Mouse (Mus musculus) adipose tissue, adult 10 weeks (tissue): ENCODE results near the gene Cyp2c40. TPM values are rescaled to one million over a fixed set of nuclear protein-coding genes. Genes with fewer than 3 reads are reported as not detected.

Experiments
- polyA plus RNA-seq: library from polyadenylated mRNA; stranded (reverse); fragments of 350-450 nt; fragmentation: Illumina TruSeq; extraction: RNeasy Lipid Tissue Mini Kit (QIAGEN cat#74804); gene quantifications from one replicate; pipeline ENCODE4 v1.2.3, GENCODE M21; 2014; ENCODE audit warnings: low read depth, low replicate concordance

The Cyp2c40 gene
- not detected for polyA plus RNA-seq

GRCm38 (mm10) chr19:39812714-39813113 lies at the start of gene Cyp2c40:
Gene Cyp2c40 (minus strand): TSS chr19:39812814.

GRCm38 (mm10) chr19:39740920-39741319 lies 71.7 kb downstream of the Cyp2c40 start, which contains the start of gene Cyp2c68:
Gene Cyp2c68 (minus strand): TSS chr19:39741054.

Other genes starting within 250 kb of the Cyp2c40 start
- not detected for gene Cyp2c67, start 163.8 kb downstream of the Cyp2c40 start, polyA plus RNA-seq
- not detected for gene Cyp2c68, start 71.8 kb downstream of the Cyp2c40 start, polyA plus RNA-seq
- not detected for gene Cyp2c69, start 74.0 kb upstream of the Cyp2c40 start, polyA plus RNA-seq
- gene Cyp2c37, start 179.6 kb upstream of the Cyp2c40 start, polyA plus RNA-seq: not detected